Mouse (Mus musculus): ENCODE data around the gene Rps11. TPM values are rescaled to one million over a fixed set of nuclear protein-coding genes. Genes with fewer than 3 reads are reported as not detected.
"Not testable (repeated sequence)": the region's sequence is repeated elsewhere in the genome, so short reads cannot be mapped to it uniquely, and the experiment has no call there.

The Rps11 gene
- total and polyA plus RNA-seq, 2 experiments from 2014 or later = 794 to 824 TPM

- DNase-seq (ENCODE audit: low spot score) = no peak
- Histone ChIP-seq H3K27ac (no peak overlapping the region), H3K9ac (replicated peaks; ENCODE audit: low read length) (no peak overlapping the region)
These were observed 31.4 kb upstream of the Rps11 start for GRCm38 (mm10) chr7:45155590-45155989.

DNA sequence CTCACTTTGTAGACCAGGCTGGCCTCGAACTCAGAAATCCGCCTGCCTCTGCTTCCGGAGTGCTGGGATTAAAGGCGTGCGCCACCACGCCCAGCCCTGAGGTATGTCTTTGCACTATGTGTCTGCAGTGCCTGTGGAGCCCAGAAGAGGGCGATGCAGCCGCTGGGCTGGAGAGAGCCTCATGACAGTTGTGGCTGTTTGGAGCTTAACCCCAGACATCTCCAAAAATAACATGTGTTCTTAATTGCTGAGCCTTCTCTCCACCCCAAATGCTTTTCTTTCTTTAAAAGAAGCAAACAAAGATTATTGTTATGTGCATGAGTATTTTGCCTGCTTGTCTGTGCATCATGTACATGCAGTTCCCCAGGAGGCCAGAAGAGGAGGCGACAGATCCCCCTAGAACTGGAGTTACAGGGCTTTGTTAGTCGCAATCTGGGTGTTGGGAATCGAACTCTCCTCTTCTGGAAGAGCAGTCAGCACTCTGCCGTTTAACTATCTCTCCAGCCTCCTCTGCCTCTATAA is 30.8 kb upstream of the Rps11 start:
- Histone ChIP-seq H3K27ac (peak overlapping the region; percentile 88; the same call in 1 of the 2 replicates), H3K4me2 (ENCODE audit: low read depth, low read length) (peak overlapping the region; percentile 89), H3K9ac (replicated peaks; ENCODE audit: low read length) (no peak overlapping the region; the same call in 1 of the 2 replicates), H3K4me3 (ENCODE audit: low read length) (peak overlapping the region; percentile 52), H3K27me3 (ENCODE audit: insufficient read depth, low read length) (no peaks in the 10 kb centered on the region), H3K36me3 (ENCODE audit: insufficient read depth, low read length) (0 out of 2 replicates have a peak, but pooled peaks cover 2% of the 10 kb centered on the region), H3K9me3 (ENCODE audit: low read length) (no peaks in the 10 kb centered on the region), H3K4me1 (ENCODE audit: insufficient read depth, low read length) (peaks cover 7% of the 10 kb centered on the region; the same call in 1 of the 2 replicates)
- TF ChIP-seq CTCF (IDR thresholded peaks at IDR 0.05; ENCODE audit: low read depth) = peak; percentile 67
- ATAC-seq (peak; percentile 4; the same call in 1 of the 2 replicates), DNase-seq (ENCODE audit: low spot score) (peak; percentile 61)
- 80% methylated on average over 12 of the region's 12 CpGs for WGBS

More at GRCm38 (mm10) chr7:45155590-45155989, 31.4 kb upstream of the Rps11 start:
- Histone ChIP-seq H3K4me3 (ENCODE audit: low read length) (no peak overlapping the region), H3K9me3 (ENCODE audit: low read length) (no peaks in the 10 kb centered on the region), H3K4me2 (ENCODE audit: low read depth, low read length) (peak overlapping the region; percentile 89), H3K27me3 (ENCODE audit: insufficient read depth, low read length) (no peaks in the 10 kb centered on the region), H3K4me1 (ENCODE audit: insufficient read depth, low read length) (peaks cover 7% of the 10 kb centered on the region; the same call in 1 of the 2 replicates), H3K36me3 (ENCODE audit: insufficient read depth, low read length) (0 out of 2 replicates have a peak, but pooled peaks cover 4% of the 10 kb centered on the region)
- 86% methylated on average over 9 of the region's 9 CpGs for WGBS
- no peak for ATAC-seq
- no peak for TF ChIP-seq CTCF (IDR thresholded peaks at IDR 0.05; ENCODE audit: low read depth)

GRCm38 (mm10) chr7:45154096-45154992 is 30.1 kb upstream of the Rps11 start, which contains the start of the genes Pih1d1 and Aldh16a1:
Gene Pih1d1 (plus strand): TSS chr7:45154303.
Gene Aldh16a1 (minus strand): TSS chr7:45154584.
- Histone ChIP-seq H3K4me1 (ENCODE audit: insufficient read depth, low read length) (peaks cover 7% of the 10 kb centered on the region; the same call in 1 of the 2 replicates), H3K36me3 (ENCODE audit: insufficient read depth, low read length) (no peaks in the 10 kb centered on the region), H3K27ac (peak within 1 kb of the TSS; percentile 88), H3K9me3 (ENCODE audit: low read length) (no peaks in the 10 kb centered on the region), H3K4me3 (ENCODE audit: low read length) (peak within 1 kb of the TSS; percentile 52), H3K27me3 (ENCODE audit: insufficient read depth, low read length) (no peaks in the 10 kb centered on the region), H3K4me2 (ENCODE audit: low read depth, low read length) (peak within 1 kb of the TSS; percentile 89), H3K9ac (replicated peaks; ENCODE audit: low read length) (peak within 1 kb of the TSS; percentile 64)
- peak; percentile 97 for ATAC-seq
- DNase-seq (ENCODE audit: low spot score) = peak; percentile 99
- WGBS = 4% methylated on average over 66 of the region's 69 CpGs
- TF ChIP-seq CTCF (IDR thresholded peaks at IDR 0.05; ENCODE audit: low read depth) = peak; percentile 62

DNA sequence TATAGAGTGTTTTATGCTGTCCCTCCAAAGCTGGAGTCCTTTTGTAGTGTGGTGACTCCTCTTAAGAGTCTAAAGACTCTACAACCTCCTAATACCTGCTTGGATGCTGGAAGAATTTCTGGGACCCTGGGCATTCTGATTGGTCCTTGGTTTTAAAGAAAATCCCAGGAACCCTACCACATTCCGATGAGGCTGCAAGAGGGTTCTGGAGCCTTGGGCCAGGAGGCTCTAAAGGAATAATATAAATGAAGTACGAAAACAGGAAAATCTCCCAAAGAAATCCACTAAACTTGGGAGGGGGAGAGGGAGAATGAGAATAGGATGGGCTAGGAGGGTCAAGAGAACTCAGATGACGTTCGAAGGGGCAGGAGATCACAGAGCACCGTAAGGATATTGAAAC is 29.3 kb upstream of the Rps11 start:
- Histone ChIP-seq H3K27ac (peak overlapping the region; percentile 88), H3K4me3 (ENCODE audit: low read length) (peak overlapping the region; percentile 52), H3K36me3 (ENCODE audit: insufficient read depth, low read length) (no peaks in the 10 kb centered on the region), H3K4me2 (ENCODE audit: low read depth, low read length) (peak overlapping the region; percentile 89), H3K9me3 (ENCODE audit: low read length) (no peaks in the 10 kb centered on the region), H3K4me1 (ENCODE audit: insufficient read depth, low read length) (peaks cover 7% of the 10 kb centered on the region; the same call in 1 of the 2 replicates), H3K9ac (replicated peaks; ENCODE audit: low read length) (peak overlapping the region; percentile 64), H3K27me3 (ENCODE audit: insufficient read depth, low read length) (no peaks in the 10 kb centered on the region)
- DNase-seq (ENCODE audit: low spot score) (no peak), ATAC-seq (0 out of 2 replicates have a peak, but pooled peaks have one; percentile 8)
- WGBS = 2% methylated on average over 5 of the region's 5 CpGs
- no peak for TF ChIP-seq CTCF (IDR thresholded peaks at IDR 0.05; ENCODE audit: low read depth)

DNA sequence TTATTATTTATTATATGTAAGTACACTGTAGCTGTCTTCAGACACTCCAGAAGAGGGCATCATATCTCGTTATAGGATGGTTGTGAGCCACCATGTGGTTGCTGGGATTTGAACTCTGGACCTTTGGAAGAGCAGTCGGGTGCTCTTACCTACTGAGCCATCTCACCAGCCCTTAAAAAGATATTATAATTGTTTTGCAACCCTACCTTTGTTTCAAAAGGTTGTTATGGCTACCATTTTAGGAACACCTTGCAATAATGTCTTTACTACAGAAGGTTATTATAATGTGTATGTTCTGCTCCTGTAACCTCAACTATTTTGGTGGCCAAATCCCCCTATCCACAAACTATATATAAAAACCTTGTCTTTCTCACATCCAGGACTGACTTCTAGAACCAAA is 28.8 kb upstream of the Rps11 start:
- not testable (repeated sequence) for H3K27me3 ChIP-seq (ENCODE audit: insufficient read depth, low read length); ATAC-seq; H3K36me3 ChIP-seq (ENCODE audit: insufficient read depth, low read length); DNase-seq (ENCODE audit: low spot score); H3K9ac ChIP-seq (replicated peaks; ENCODE audit: low read length); H3K9me3 ChIP-seq (ENCODE audit: low read length); H3K4me1 ChIP-seq (ENCODE audit: insufficient read depth, low read length); H3K27ac ChIP-seq; H3K4me3 ChIP-seq (ENCODE audit: low read length); H3K4me2 ChIP-seq (ENCODE audit: low read depth, low read length)
- 93% methylated on average over 2 of the region's 2 CpGs for WGBS

GRCm38 (mm10) chr7:45151303-45151702 is 27.1 kb upstream of the Rps11 start:
- no peak for TF ChIP-seq CTCF (IDR thresholded peaks at IDR 0.05; ENCODE audit: low read depth)
- Histone ChIP-seq H3K4me1 (ENCODE audit: insufficient read depth, low read length) (peaks cover 7% of the 10 kb centered on the region; the same call in 1 of the 2 replicates), H3K36me3 (ENCODE audit: insufficient read depth, low read length) (no peaks in the 10 kb centered on the region), H3K9me3 (ENCODE audit: low read length) (no peaks in the 10 kb centered on the region), H3K27me3 (ENCODE audit: insufficient read depth, low read length) (no peaks in the 10 kb centered on the region), H3K27ac (0 out of 2 replicates have a peak overlapping the region, but pooled peaks have one; percentile 12), H3K4me3 (ENCODE audit: low read length) (no peak overlapping the region), H3K9ac (replicated peaks; ENCODE audit: low read length) (no peak overlapping the region), H3K4me2 (ENCODE audit: low read depth, low read length) (no peak overlapping the region)
- no peak for DNase-seq (ENCODE audit: low spot score)
- no peak for ATAC-seq
- 51% methylated on average over 11 of the region's 11 CpGs for WGBS

All from hindbrain, postnatal 0 days (tissue).